Mouse (Mus musculus): ENCODE measurements around the gene Eml1.
"Not testable (repeated sequence)": the region's sequence is repeated elsewhere in the genome, so short reads cannot be mapped to it uniquely, and the experiment has no call there.

The Eml1 gene

DNA sequence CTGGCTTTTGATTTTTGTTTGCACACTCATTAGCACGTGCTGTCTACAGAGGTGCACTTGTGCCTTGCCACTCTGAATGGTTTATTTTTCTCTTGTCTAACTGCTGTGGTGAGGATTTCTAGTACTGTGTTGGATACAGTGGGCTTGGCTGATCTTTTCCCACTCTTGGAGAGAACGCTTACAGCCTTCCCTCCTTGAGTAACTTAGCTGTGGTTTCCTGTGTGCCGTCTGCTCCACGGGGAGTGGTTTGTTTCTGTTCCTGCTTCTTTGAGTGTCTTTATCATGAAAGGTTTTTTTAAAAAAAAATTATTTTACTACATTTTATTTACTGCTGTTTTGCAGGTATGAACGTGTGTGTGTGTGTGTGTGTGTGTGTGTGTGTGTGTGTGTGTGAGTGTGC is 108.0 kb downstream of the Eml1 start:
- DNase-seq (ENCODE audit: low spot score), result no peak

- no peak for DNase-seq (ENCODE audit: low spot score)
Measured at GRCm38 (mm10) chr12:108480704-108481365, 110.1 kb downstream of the Eml1 start.

DNA sequence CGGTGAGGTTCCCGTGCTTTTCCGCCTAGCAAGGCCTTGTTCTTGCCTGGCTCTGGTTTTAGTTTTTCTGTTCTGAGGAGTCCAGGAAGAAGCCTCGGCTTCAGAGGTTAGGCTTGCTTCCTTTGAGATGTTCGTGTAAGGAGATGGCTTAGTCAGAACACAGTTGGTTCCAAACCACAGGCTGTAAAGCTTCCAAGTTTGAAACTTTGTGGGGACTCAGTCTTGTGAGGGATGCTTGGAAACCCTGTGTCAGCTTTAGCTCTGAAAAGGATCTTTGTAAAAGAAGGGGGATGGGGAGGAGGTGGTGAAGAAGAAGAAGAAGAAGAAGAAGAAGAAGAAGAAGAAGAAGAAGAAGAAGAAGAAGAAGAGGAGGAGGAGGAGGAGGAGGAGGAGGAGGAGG is 118.3 kb downstream of the Eml1 start:
- DNase-seq (ENCODE audit: low spot score), result no peak

DNA sequence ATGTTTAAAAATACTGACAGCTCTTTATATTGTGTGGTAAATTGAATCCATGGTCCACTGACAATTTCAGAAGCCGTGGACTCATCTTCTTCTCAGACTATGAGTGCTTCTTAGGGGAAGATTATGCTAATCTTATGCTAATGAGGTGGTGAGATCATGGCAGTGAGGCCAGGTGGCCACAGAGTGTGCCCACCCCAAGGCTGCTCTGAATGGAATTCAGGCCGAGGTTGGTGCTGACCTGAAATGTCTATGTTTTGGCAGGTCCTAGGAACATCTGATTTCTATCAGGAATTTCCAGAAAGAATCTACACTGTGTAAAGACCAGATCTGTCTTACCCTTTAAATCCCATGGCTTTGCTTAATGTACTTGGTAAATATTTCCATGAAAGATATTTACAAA is 119.0 kb downstream of the Eml1 start:
- no peak for DNase-seq (ENCODE audit: low spot score)

DNA sequence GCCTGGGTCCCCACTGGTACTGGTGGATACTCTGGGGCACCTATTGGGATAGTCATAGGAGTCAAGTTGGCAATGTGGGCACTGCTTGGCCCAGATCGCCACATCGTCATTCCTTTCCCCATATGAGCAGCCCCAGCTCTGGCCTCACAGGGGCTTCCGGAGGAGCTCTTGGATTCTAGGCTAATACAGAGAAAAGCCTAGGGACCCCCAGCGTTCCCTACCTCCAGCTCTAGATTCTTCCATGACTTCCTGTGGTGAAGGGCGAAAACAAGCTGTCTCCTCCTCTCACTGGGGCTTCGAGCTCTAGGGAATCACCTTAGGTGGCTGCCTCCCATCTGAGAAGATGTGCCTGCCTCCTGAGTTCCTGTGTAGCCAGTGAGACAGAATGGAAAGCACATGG is 119.6 kb downstream of the Eml1 start:
- DNase-seq (ENCODE audit: low spot score), result no peak

DNA sequence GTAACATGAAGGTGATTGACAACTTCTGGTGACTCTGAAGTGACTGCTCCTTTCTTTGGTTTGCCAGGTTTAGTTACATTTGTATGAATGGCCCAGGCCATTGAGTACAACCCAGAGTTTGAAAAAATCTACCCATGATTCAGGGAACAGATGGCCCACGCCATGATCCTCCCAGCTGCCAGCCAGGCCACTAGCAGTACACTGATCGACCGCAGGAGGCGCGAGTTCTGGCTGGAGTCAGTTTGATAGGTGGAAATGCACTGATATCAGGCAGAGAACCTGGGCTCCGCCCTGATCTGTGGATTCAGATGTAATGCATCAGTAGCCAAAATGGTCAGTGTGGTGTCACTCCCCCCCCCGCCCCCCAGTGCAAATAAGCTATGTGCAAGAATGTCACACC is 120.2 kb downstream of the Eml1 start:
- DNase-seq (ENCODE audit: low spot score), result no peak

DNA sequence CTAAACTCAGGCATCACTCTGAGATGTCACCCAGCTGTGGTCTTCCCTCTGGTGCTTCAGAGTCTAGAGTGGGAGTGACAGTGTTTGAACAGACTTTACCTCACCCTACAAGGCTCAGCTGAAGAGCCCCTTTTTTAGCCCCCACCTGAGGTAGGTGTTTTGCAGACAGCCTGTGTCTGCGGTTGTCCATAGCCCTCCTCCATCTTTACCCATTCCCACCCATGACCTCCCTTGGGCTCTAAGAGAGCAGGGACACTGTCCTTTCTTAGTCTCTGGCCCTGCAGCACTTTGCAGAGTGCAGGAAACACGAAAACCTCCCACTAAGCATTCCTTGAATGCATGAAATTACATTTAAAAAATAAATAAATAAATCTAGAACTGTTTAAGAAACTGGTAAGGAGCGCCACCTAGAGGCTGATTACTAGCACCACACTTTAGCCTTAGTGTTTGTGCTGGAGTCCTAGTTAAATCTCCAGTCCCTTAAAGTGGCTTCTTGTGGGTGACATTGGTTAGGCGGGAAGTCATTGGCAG is 123.3 kb downstream of the Eml1 start:
- no peak for DNase-seq (ENCODE audit: low spot score)

- DNase-seq (ENCODE audit: low spot score), result no peak
Measured at GRCm38 (mm10) chr12:108495455-108496235, 124.9 kb downstream of the Eml1 start.

GRCm38 (mm10) chr12:108503064-108503463 is 132.3 kb downstream of the Eml1 start:
- DNase-seq (ENCODE audit: low spot score), result no peak

- DNase-seq (ENCODE audit: low spot score), result no peak
Measured at GRCm38 (mm10) chr12:108503582-108503981, 132.8 kb downstream of the Eml1 start.

GRCm38 (mm10) chr12:108505846-108506245 is 135.1 kb downstream of the Eml1 start:
- no peak for DNase-seq (ENCODE audit: low spot score)

DNA sequence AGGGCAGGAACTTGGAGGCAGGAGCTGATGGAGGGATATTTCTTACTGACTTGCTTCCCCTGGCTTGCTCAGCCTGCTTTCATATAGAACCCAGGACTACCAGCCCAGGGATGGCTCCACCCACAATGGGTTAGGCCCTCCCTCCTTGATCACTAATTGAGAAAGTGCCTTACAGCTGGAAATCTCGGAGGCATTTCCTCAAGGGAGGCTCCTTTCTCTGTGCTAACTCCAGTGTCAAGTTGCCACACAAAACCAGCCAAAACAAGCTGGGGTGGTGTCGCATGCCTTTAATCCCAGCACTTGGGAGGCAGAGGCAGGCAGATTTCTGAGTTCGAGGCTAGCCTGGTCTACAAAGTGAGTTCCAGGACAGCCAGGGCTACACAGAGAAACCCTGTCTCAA is 136.3 kb downstream of the Eml1 start:
- not testable (repeated sequence) for DNase-seq (ENCODE audit: low spot score)

GRCm38 (mm10) chr12:108510571-108510970 is 139.8 kb downstream of the Eml1 start:
- no peak for DNase-seq (ENCODE audit: low spot score)

DNA sequence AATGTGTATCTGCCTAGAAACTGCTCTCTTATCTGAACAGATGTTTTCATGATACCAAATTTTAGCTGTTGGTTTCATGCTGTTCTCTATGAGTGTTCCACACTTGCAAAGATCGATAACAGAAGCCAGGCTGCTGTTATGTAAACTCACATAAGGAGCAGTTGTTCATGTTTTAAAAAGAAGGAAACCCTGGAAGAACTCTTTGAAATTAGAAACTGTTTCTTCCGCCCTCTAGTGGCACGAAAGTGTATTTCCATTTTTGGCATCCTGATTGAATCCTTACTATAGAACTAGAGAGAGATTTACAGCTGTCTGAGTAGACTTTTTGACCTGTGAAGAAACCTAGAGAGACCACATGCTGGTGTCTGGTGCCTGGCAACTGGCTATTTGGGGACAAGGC is 140.3 kb downstream of the Eml1 start:
- no peak for DNase-seq (ENCODE audit: low spot score)

DNA sequence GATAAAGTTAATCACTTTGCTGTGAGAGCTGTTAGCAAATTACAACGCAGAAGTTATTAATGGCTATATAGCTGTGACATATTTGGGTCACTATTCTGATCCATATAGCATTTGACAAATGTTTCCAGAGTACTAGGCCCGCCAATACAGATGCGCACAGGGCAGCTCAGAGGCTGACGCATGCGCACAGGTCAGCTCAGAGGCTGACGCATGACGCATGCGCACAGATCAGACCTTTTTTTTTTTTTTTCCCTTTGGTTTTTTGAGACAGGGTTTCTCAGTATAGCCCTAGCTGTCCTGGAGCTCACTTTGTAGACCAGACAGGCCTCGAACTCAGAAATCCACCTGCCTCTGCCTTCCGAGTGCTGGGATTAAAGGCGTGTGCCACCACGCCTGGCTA is 144.7 kb downstream of the Eml1 start:
- no peak for DNase-seq (ENCODE audit: low spot score)

GRCm38 (mm10) chr12:108519374-108519773 is 148.6 kb downstream of the Eml1 start:
- no peak for DNase-seq (ENCODE audit: low spot score)

- no peak for DNase-seq (ENCODE audit: low spot score)
Measured at GRCm38 (mm10) chr12:108529214-108529613, 158.5 kb downstream of the Eml1 start.

DNA sequence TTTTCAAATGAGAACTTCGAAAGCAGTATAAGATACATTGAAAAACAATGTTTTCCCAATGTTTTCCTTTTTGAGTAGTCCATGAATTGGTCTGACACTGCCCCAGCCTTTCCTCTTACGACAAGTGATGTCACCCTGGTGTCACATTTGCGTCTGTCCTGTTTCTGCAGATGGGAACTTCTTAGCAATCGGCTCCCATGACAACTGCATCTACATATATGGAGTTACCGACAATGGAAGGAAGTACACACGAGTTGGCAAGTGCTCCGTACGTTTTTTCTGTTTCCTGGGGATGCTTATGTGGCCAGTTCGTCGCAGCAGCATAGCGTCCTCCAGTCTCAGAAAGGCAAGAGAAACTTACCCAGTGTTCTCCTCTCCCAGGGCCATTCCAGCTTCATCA is 163.7 kb downstream of the Eml1 start:
- DNase-seq (ENCODE audit: low spot score), result no peak

- DNase-seq (ENCODE audit: low spot score), result no peak
Measured at GRCm38 (mm10) chr12:108536461-108536860, 165.7 kb downstream of the Eml1 start.

- DNase-seq (ENCODE audit: low spot score), result no peak
Measured at GRCm38 (mm10) chr12:108541088-108541487, 170.3 kb downstream of the Eml1 start.

- DNase-seq (ENCODE audit: low spot score), result no peak
Measured at GRCm38 (mm10) chr12:108546508-108547153, 175.9 kb downstream of the Eml1 start.

DNA sequence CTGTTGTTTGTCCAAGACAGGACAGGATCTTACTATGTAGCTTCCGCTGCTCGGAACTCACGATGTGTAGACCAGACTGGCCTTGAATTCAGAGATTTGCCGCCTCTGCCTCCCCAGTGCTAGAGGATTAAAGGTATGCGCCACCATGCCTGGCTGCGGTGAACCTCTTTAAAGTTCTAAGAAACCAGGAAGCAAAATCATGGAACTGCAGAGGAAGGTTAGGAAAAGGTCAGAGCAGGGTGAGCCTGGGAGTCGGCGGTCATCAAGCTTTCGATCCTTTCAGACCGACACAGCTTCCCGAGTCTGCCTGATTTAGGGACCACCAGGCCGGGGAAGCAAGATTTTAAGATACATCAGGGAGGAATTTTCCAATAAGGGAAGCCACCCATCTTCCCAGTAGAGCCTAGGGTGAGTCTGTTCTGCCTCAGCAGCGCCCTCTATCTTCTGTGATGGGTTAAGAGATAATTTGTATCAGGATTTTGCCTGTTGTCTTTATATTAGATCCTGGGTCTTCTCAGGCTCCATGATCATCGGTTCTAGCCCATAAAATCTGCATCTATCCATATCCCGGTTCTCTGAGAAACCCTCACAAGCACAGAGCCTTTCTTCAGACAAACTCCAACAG is 176.6 kb downstream of the Eml1 start:
- no peak for DNase-seq (ENCODE audit: low spot score)

DNA sequence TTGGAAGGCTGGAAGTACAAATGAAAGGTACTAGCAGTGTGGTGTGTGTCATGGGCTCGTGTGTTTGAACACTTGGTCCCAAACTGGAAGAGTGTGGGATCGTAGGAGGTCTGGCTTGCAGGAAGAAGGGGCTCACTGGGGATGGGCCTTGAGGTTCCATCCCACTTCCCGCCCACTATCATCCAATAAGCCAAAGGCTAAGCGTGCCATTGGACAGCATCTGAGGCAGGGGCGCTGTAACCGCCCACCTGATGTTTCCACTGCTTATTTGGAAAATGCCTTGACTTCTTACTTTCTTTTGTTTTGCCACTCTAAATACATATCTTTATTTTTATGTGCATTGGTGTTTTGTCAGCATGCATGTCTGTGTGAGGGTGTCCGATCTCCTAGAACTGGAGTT is 181.0 kb downstream of the Eml1 start:
- no peak for DNase-seq (ENCODE audit: low spot score)

Measured in urinary bladder, postnatal 10 days (tissue).